Mouse (Mus musculus): ENCODE results near the gene Cd86. TPM values are rescaled to one million over a fixed set of nuclear protein-coding genes. Genes with fewer than 3 reads are reported as not detected.

The Cd86 gene
- polyA plus RNA-seq, 1 experiment from 2014 or later, result 2.3 TPM

DNA sequence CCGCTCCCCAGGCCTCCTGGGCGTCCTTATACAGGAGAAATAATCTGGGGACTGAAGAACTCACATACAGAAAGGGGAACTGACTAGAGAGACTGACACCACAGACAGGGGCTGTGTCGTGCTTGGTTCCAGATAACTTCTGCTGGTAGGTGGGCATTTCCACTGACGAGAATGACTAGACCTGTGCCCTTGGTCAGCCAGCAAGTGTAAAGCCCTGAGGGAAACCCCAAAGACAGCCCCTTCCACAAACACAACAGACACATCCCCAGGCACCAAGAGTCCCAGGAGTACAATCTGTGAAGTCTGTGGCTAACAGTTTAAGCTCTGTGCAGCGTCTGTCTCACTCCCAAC lies 23.2 kb downstream of the Cd86 start:
- H3K27me3 ChIP-seq (replicated peaks; ENCODE audit: control insufficient read depth, insufficient read depth, low read length), result no peaks in the 10 kb centered on the region
- no peaks in the 10 kb centered on the region for H3K9me3 ChIP-seq (ENCODE audit: control insufficient read depth, low read length)
- H3K4me3 ChIP-seq (ENCODE audit: low read length), result no peak overlapping the region
- H3K27ac ChIP-seq (ENCODE audit: low read length), result no peak overlapping the region
- no peaks in the 10 kb centered on the region; the same call in 1 of the 2 replicates for H3K36me3 ChIP-seq (ENCODE audit: control insufficient read depth, insufficient read depth, low read length)
- H3K4me1 ChIP-seq (ENCODE audit: control insufficient read depth, insufficient read depth, low read length), result no peaks in the 10 kb centered on the region
- no peak for ATAC-seq
- H3K4me2 ChIP-seq (ENCODE audit: low read depth, low read length), result no peak overlapping the region
- 85% methylated on average over 5 of the region's 5 CpGs for WGBS
- H3K9ac ChIP-seq (ENCODE audit: low read depth, low read length), result no peak overlapping the region

DNA sequence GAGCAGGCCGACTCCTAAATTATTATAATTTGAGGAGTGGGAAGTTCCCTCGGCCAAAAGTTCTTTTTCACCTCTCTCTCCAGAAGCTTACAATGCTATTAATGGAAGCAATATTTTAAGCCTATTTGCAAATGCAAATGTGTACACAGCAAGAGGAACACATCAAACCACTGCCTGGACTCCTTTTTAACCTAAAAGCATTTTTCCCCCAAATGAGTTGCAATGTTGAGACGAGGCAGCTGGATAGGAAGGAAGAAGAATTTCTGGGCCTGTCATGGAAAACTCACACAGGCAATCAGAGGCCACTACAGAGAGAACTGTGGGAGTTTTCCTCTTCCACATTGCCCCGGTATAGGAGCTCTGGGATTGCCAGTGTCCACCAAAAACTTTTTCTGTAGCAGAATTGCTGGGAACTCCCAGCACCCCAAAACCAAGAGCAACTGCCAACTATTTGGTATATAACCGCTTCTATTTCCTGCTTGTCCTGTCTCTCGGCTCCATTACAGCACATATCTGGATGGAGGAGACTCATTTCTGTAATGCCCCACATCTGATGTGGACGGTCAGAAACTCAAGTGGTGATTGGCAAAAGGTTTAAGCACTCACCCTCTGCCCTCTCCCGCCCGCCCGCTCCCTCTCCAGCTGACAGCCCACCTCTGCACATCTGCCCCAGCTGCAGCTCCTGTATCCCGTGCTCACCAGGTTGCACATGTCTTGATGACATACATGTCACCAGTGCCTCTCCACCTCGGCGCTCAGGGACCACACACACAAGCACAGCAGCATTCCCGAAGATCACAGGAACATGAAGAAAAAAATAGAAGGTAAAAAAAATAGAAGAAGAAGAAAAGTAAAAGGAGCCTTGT lies 23.8 kb downstream of the Cd86 start:
- no peaks in the 10 kb centered on the region for H3K27me3 ChIP-seq (replicated peaks; ENCODE audit: control insufficient read depth, insufficient read depth, low read length)
- no peak overlapping the region for H3K4me3 ChIP-seq (ENCODE audit: low read length)
- H3K9ac ChIP-seq (ENCODE audit: low read depth, low read length), result no peak overlapping the region
- WGBS, result 79% methylated on average over 14 of the region's 14 CpGs
- H3K4me2 ChIP-seq (ENCODE audit: low read depth, low read length), result no peak overlapping the region
- no peak for ATAC-seq
- H3K36me3 ChIP-seq (ENCODE audit: control insufficient read depth, insufficient read depth, low read length), result no peaks in the 10 kb centered on the region; the same call in 1 of the 2 replicates
- no peaks in the 10 kb centered on the region for H3K9me3 ChIP-seq (ENCODE audit: control insufficient read depth, low read length)
- no peak overlapping the region for H3K27ac ChIP-seq (ENCODE audit: low read length)
- no peaks in the 10 kb centered on the region for H3K4me1 ChIP-seq (ENCODE audit: control insufficient read depth, insufficient read depth, low read length)

DNA sequence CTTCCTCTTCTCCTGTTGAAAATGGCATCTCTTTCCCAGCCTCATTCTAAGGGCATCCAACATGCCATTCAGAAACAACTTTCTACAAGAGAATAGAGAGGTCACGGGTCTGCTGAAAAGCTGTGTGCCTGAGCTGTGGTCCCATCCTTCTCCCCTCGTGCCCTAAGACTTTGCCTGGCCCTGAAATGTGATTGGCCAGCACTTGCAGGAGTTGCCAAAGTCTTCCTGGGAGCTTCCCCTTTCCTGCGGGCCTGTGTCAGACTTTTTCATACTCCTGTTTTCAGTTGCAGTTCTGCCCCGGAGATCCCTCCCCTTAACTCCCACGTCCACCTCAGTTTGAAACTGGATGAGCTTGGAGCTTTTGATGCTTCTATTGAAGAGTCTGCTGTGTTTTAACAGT lies 24.9 kb downstream of the Cd86 start:
- WGBS, result 66% methylated on average over 5 of the region's 5 CpGs
- H3K4me3 ChIP-seq (ENCODE audit: low read length), result no peak overlapping the region
- no peak for ATAC-seq
- H3K27ac ChIP-seq (ENCODE audit: low read length), result no peak overlapping the region
- no peaks in the 10 kb centered on the region for H3K36me3 ChIP-seq (ENCODE audit: control insufficient read depth, insufficient read depth, low read length)
- H3K4me2 ChIP-seq (ENCODE audit: low read depth, low read length), result no peak overlapping the region
- no peak overlapping the region for H3K9ac ChIP-seq (ENCODE audit: low read depth, low read length)
- H3K9me3 ChIP-seq (ENCODE audit: control insufficient read depth, low read length), result no peaks in the 10 kb centered on the region
- H3K27me3 ChIP-seq (replicated peaks; ENCODE audit: control insufficient read depth, insufficient read depth, low read length), result no peaks in the 10 kb centered on the region
- no peaks in the 10 kb centered on the region for H3K4me1 ChIP-seq (ENCODE audit: control insufficient read depth, insufficient read depth, low read length)

DNA sequence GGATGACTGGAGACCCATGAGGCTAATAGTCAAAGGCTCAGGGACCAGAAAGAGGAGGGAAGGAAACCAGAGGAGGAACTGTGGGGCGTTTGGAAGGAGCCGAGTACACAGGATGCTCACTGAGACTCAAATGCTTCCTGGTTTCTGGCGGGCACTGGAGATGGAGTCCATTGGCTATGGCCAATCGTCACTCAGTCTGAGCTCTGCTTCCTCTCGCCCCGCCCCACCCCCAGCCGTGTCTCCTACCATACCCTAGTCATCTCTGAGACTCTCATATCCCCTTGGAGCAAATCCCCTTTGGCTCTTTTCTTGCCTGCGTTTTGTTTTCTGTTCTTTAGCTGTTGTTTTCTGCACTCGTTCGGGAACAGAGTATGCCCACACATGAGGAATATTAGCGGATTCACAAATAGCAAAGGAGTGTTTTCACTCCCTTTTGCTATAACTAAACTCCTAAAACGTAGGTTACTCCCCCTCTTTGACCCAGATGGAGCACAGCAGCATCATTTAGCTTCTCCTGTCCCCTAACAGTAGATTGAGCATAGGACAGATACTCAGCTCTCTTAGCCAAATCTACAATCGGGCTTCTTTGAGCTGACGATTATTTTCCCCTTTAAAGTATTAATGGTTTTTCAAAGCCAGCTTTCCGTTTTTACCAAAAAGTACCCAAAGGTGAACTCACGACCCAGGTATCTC lies 25.9 kb downstream of the Cd86 start:
- no peak for ATAC-seq
- Histone ChIP-seq H3K27me3 (replicated peaks; ENCODE audit: control insufficient read depth, insufficient read depth, low read length) (no peaks in the 10 kb centered on the region), H3K9ac (ENCODE audit: low read depth, low read length) (no peak overlapping the region), H3K9me3 (ENCODE audit: control insufficient read depth, low read length) (no peaks in the 10 kb centered on the region), H3K4me2 (ENCODE audit: low read depth, low read length) (no peak overlapping the region), H3K4me3 (ENCODE audit: low read length) (no peak overlapping the region), H3K36me3 (ENCODE audit: control insufficient read depth, insufficient read depth, low read length) (no peaks in the 10 kb centered on the region), H3K4me1 (ENCODE audit: control insufficient read depth, insufficient read depth, low read length) (no peaks in the 10 kb centered on the region), H3K27ac (ENCODE audit: low read length) (no peak overlapping the region)
- 86% methylated on average over 16 of the region's 16 CpGs for WGBS

DNA sequence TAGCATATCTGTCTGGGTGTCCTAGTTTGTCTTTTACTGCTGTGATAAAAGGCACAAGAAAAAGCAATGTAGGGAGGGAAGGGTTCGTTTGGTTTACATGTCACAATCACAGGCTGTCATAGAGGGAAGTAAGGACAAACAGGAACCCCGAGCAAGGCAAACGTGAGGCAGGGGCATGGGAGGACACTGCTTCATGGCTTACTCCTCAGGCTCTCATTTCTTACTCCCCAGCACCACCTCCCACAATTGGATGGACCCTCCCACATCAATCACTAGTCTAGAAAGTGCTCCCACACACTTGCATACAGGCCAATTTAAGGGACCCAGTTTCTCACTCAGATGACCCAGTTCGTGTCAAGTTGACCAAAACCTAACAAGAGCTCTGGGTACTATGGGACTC lies 29.1 kb downstream of the Cd86 start:
- Histone ChIP-seq H3K27ac (ENCODE audit: low read length) (no peak overlapping the region), H3K9me3 (ENCODE audit: control insufficient read depth, low read length) (no peaks in the 10 kb centered on the region), H3K4me1 (ENCODE audit: control insufficient read depth, insufficient read depth, low read length) (no peaks in the 10 kb centered on the region), H3K36me3 (ENCODE audit: control insufficient read depth, insufficient read depth, low read length) (no peaks in the 10 kb centered on the region), H3K4me3 (ENCODE audit: low read length) (no peak overlapping the region), H3K4me2 (ENCODE audit: low read depth, low read length) (no peak overlapping the region), H3K27me3 (replicated peaks; ENCODE audit: control insufficient read depth, insufficient read depth, low read length) (no peaks in the 10 kb centered on the region), H3K9ac (ENCODE audit: low read depth, low read length) (no peak overlapping the region)
- ATAC-seq, result no peak
- WGBS, result 57% methylated on average over 4 of the region's 4 CpGs

DNA sequence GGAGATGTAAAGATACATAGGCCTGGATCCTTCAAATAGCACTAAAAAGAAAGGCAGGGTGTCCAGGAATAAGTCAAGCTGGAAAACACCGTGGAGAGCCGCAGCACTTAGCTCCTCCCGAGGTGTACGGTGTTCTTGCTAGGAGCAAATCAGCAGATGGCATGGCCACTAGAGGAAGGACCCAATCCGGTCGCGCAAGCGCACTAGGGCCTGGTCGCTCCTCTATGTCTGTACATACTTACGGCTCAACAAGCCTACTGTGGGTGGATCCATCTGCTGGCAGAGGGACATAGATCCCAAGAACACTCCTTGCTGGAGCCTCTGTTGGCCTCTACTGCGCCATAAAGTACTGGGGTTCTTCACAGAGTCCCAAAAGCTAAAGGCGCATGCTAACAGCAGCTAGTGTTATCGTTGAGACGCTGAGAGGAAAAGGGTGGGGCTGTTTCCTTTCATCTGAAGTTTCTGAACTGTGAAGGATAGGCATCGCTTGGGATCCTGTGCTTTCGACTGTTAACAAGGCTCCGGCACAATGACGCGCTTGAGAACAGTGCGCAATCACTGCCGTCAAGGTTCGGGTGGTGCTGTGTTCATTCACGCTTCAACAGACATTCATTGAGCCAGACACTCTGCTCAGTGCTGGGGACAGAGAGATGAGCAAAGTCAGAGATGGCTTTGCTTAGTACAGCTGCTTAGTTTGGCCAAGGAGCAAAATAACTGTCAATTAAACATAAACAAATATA lies 30.7 kb downstream of the Cd86 start:
- H3K9ac ChIP-seq (ENCODE audit: low read depth, low read length), result no peak overlapping the region
- H3K4me2 ChIP-seq (ENCODE audit: low read depth, low read length), result no peak overlapping the region
- no peak overlapping the region for H3K4me3 ChIP-seq (ENCODE audit: low read length)
- no peaks in the 10 kb centered on the region for H3K36me3 ChIP-seq (ENCODE audit: control insufficient read depth, insufficient read depth, low read length)
- WGBS, result 91% methylated on average over 23 of the region's 23 CpGs
- no peaks in the 10 kb centered on the region for H3K4me1 ChIP-seq (ENCODE audit: control insufficient read depth, insufficient read depth, low read length)
- no peaks in the 10 kb centered on the region for H3K27me3 ChIP-seq (replicated peaks; ENCODE audit: control insufficient read depth, insufficient read depth, low read length)
- H3K9me3 ChIP-seq (ENCODE audit: control insufficient read depth, low read length), result no peaks in the 10 kb centered on the region
- H3K27ac ChIP-seq (ENCODE audit: low read length), result no peak overlapping the region
- no peak for ATAC-seq

DNA sequence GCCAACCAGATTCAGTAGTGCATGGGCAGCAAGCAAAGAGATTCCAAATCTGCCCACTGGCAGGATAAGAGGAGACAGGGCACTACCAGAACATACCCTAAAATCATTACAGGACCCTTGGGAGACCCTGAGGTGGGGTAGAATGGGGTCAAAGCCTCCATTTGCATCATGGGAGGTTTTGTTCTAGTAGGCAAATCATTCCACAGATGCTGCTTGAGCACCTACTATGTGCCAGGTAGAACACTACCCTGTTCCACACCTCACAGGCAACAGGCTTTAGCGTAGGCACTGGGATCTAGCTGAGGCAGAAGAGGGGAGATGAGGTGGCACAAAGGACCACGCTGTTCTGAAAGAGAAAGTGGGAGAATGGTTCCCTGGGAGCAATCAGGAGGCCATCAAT lies 31.5 kb downstream of the Cd86 start:
- no peak overlapping the region for H3K9ac ChIP-seq (ENCODE audit: low read depth, low read length)
- H3K4me1 ChIP-seq (ENCODE audit: control insufficient read depth, insufficient read depth, low read length), result no peaks in the 10 kb centered on the region
- no peaks in the 10 kb centered on the region for H3K9me3 ChIP-seq (ENCODE audit: control insufficient read depth, low read length)
- H3K4me3 ChIP-seq (ENCODE audit: low read length), result no peak overlapping the region
- no peak overlapping the region for H3K4me2 ChIP-seq (ENCODE audit: low read depth, low read length)
- H3K27me3 ChIP-seq (replicated peaks; ENCODE audit: control insufficient read depth, insufficient read depth, low read length), result no peaks in the 10 kb centered on the region
- no peaks in the 10 kb centered on the region for H3K36me3 ChIP-seq (ENCODE audit: control insufficient read depth, insufficient read depth, low read length)
- 88% methylated on average over 2 of the region's 2 CpGs for WGBS
- no peak overlapping the region for H3K27ac ChIP-seq (ENCODE audit: low read length)
- no peak for ATAC-seq

DNA sequence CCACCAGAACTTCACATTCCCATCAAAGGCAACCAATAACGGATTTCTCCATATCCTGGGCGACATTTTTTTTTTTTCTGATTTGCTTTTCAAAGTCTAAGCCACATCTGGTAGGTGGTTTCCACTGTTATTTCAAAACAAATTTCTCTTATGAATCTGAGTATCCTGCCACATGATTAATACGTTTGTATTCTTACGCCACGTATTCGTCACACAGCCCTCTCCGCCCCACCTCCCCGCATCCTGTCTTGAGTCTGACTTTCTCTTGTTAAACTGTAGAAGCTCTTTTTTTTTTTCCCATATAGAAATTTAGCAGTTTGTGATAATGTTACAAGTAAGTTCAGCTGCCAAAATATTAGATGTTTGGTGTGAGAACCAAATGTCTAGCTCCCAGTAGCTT lies 33.7 kb downstream of the Cd86 start:
- Histone ChIP-seq H3K4me1 (ENCODE audit: control insufficient read depth, insufficient read depth, low read length) (no peaks in the 10 kb centered on the region), H3K27me3 (replicated peaks; ENCODE audit: control insufficient read depth, insufficient read depth, low read length) (no peaks in the 10 kb centered on the region), H3K4me2 (ENCODE audit: low read depth, low read length) (no peak overlapping the region), H3K4me3 (ENCODE audit: low read length) (no peak overlapping the region), H3K27ac (ENCODE audit: low read length) (no peak overlapping the region), H3K9me3 (ENCODE audit: control insufficient read depth, low read length) (no peaks in the 10 kb centered on the region), H3K36me3 (ENCODE audit: control insufficient read depth, insufficient read depth, low read length) (no peaks in the 10 kb centered on the region), H3K9ac (ENCODE audit: low read depth, low read length) (no peak overlapping the region)
- 89% methylated on average over 8 of the region's 8 CpGs for WGBS
- ATAC-seq, result no peak

DNA sequence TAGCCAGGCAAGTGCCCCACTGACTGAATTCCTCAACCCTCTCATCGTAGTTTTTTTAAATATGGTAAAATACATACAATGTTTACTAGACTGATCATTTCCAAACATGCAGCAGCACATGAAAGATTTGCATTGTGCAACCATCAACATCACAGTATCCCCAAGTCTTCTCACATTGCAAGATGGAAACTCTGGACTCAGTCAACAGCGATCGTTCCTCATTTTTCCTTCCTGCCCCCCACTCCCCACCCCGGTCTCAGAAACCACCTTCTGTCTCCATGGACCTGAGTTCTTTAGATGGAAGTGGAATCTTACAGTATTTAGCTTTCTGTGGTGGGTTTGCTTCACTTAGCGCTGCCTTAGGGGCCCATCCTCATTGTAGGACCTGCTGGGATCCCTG lies 34.3 kb downstream of the Cd86 start:
- H3K9me3 ChIP-seq (ENCODE audit: control insufficient read depth, low read length), result no peaks in the 10 kb centered on the region
- no peak for ATAC-seq
- WGBS, result 84% methylated on average over 5 of the region's 5 CpGs
- H3K36me3 ChIP-seq (ENCODE audit: control insufficient read depth, insufficient read depth, low read length), result no peaks in the 10 kb centered on the region
- no peaks in the 10 kb centered on the region for H3K27me3 ChIP-seq (replicated peaks; ENCODE audit: control insufficient read depth, insufficient read depth, low read length)
- no peak overlapping the region for H3K4me3 ChIP-seq (ENCODE audit: low read length)
- no peak overlapping the region for H3K27ac ChIP-seq (ENCODE audit: low read length)
- no peak overlapping the region for H3K4me2 ChIP-seq (ENCODE audit: low read depth, low read length)
- no peak overlapping the region for H3K9ac ChIP-seq (ENCODE audit: low read depth, low read length)
- no peaks in the 10 kb centered on the region for H3K4me1 ChIP-seq (ENCODE audit: control insufficient read depth, insufficient read depth, low read length)

Measured in intestine, embryonic 16.5 days (tissue).